Mouse (Mus musculus) neural tube, embryonic 13.5 days (tissue): ENCODE measurements at regions not wholly inside any gene's neighbourhood (a gene's known extent, or its start where the extent isn't known, plus 50 kb on each side); places are given as distances from the start of the nearest gene placed in this dataset.
"Not testable (repeated sequence)": the region's sequence is repeated elsewhere in the genome, so short reads cannot be mapped to it uniquely, and the experiment has no call there.

Experiments
- ATAC-seq: fragments of 200-750 bp; cut with Nextera tagmentation; 2 replicates; pipeline ENCODE4 v1.8.0; 2017; ENCODE audit warnings: low read depth, mild to moderate bottlenecking, moderate TSS enrichment, moderate library complexity
- H3K27ac ChIP-seq: fragments of 300-500 bp; sonication (generic); replicated peaks from 2 replicates; pipeline ENCODE4 v1.5.1; 2015; ENCODE audit warnings: moderate library complexity, mild to moderate bottlenecking, inconsistent platforms
- H3K27me3 ChIP-seq: fragments of 300-500 bp; sonication (generic); 2 replicates; pipeline ENCODE4 v1.6.1; 2015; ENCODE audit warnings: mild to moderate bottlenecking, inconsistent platforms
- H3K36me3 ChIP-seq: fragments of 300-500 bp; sonication (generic); 2 replicates; pipeline ENCODE4 v1.6.1; 2015; ENCODE audit warnings: mild to moderate bottlenecking, inconsistent platforms
- H3K4me1 ChIP-seq: fragments of 300-500 bp; sonication (generic); replicated peaks from 2 replicates; pipeline ENCODE4 v1.6.1; 2015; ENCODE audit warnings: inconsistent platforms
- H3K4me2 ChIP-seq: fragments of 300-500 bp; sonication (generic); 2 replicates; pipeline ENCODE4 v1.6.1; 2015; ENCODE audit warnings: inconsistent platforms, mild to moderate bottlenecking, moderate library complexity
- H3K4me3 ChIP-seq: fragments of 300-500 bp; sonication (generic); 2 replicates; pipeline ENCODE4 v1.5.1; 2015; ENCODE audit warnings: mild to moderate bottlenecking, inconsistent platforms
- H3K9ac ChIP-seq: fragments of 300-500 bp; sonication (generic); 2 replicates; pipeline ENCODE4 v1.6.1; 2015; ENCODE audit warnings: moderate library complexity, mild to moderate bottlenecking, inconsistent platforms
- H3K9me3 ChIP-seq: fragments of 300-500 bp; sonication (generic); 2 replicates; pipeline ENCODE4 v1.6.1; 2016; ENCODE audit warnings: inconsistent platforms
- WGBS: fragments of 180-500 bp; shearing (Covaris S2); methylation state at CpG from one replicate; pipeline ENCODE4 v1.1.7; 2015; 5-methylcytosine and 5-hydroxymethylcytosine counted together

DNA sequence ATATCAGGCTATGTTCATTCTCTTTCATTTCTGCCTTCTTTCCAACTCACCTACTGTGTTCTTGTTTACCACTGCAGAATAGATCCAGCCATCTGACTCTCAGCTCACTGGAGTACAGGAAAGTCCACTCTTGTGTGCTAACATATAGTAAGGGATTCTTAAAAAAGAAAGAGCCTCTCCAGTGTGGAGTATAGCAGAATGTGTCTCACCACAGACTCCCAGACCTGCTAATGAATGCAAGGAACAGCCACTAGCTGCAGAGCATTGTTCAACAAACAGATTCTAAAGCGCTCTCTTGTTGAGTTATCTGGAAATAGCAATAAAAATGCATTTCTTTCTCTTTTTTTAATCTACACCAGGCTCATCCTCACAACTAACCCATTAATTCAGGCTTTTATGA is 91.1 kb upstream of the Gap43 start:
- WGBS, result 95% methylated on average over 1 of the region's 1 CpGs
- Histone ChIP-seq H3K4me1 (no peaks in the 10 kb centered on the region), H3K27me3 (no peaks in the 10 kb centered on the region), H3K27ac (no peak overlapping the region), H3K4me2 (no peak overlapping the region), H3K4me3 (no peak overlapping the region), H3K36me3 (no peaks in the 10 kb centered on the region), H3K9me3 (no peaks in the 10 kb centered on the region), H3K9ac (no peak overlapping the region)
- ATAC-seq, result no peak

DNA sequence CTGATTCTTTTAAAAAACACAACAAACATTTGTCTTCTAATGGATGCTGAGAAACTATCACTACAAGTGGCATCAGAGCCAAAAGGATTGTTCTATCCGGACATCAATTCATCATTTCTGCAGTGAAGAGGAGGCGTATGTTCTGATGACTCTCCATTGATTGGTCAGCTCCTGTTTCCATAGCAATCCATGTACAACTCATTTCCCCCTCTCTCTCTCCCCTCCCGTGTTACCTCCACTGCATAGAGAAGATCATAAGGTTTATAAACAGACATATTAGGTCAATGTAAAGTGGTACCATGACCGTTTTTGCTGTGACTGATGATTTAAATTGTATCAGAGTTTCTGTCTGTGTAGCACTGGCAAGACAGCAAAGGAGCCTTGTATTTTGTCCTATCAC is 76.2 kb upstream of the Gap43 start:
- Histone ChIP-seq H3K27me3 (no peaks in the 10 kb centered on the region), H3K36me3 (no peaks in the 10 kb centered on the region), H3K9me3 (no peaks in the 10 kb centered on the region), H3K4me2 (no peak overlapping the region), H3K27ac (no peak overlapping the region), H3K4me3 (no peak overlapping the region), H3K9ac (no peak overlapping the region), H3K4me1 (no peaks in the 10 kb centered on the region)
- ATAC-seq, result no peak
- WGBS, result 70% methylated on average over 4 of the region's 4 CpGs

DNA sequence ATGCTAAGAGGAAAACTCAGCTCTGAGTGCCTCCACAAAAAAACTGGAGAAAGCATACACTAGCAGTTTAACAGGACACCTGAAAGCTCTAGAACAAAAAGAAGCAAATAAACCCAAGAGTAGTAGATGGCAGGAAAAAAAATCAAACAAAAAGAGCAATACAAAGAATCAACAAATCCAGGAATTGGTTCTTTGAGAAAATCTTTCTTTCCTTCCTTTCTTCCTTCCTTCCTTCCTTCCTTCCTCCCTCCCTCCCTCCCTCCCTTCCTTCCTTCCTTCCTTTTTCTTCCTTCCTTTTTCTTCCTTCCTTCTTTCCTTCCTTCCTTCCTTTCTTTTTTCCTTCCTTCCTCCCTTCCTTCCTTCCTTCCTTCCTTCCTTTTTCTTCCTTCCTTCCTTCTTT is 71.6 kb upstream of the Gap43 start:
- not testable (repeated sequence) for H3K27ac ChIP-seq, H3K4me3 ChIP-seq, H3K9me3 ChIP-seq, H3K36me3 ChIP-seq, H3K4me1 ChIP-seq, H3K27me3 ChIP-seq, H3K4me2 ChIP-seq, H3K9ac ChIP-seq, ATAC-seq

DNA sequence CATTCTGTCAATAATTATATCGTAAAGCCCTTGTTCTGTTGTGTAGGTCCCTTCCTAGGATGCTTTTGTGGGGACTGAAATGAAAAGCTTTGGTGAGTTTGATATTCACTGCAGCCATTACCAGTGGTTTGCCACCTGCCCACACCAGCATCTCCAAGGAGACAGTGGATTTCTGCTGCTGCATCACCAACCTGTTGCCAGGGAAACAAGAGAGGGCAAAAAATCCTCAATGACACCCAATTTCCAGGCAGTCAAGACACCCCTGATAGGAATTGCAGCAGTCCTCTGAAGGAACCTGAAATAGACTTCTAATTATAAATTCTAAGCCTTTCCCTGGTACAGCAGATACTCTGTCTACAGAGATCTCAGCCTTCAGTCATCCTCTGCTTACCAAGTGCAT is 56.1 kb upstream of the Gap43 start:
- WGBS, result 28% methylated on average over 1 of the region's 1 CpGs
- H3K9ac ChIP-seq, result no peak overlapping the region
- ATAC-seq, result no peak

More for the DNA sequence above, 56.1 kb upstream of the Gap43 start:
- Histone ChIP-seq H3K4me1 (0 out of 2 replicates have a peak, but pooled peaks cover 5% of the 10 kb centered on the region), H3K4me3 (no peak overlapping the region), H3K9me3 (no peaks in the 10 kb centered on the region), H3K36me3 (no peaks in the 10 kb centered on the region), H3K27ac (no peak overlapping the region), H3K27me3 (no peaks in the 10 kb centered on the region), H3K4me2 (no peak overlapping the region)
